Mouse (Mus musculus) spleen, postnatal 36 days (tissue): Measurements from ENCODE around the gene Chd8.
A peak's percentile ranks its signal among the peaks of the same experiment; 100 is the strongest.

ENCODE experiments used
- DNase-seq, 2 experiments: peaks; one replicate each; pipeline ENCODE4 v3.0.0; 2022; ENCODE audit warnings: low spot score in 2 of 2, mixed read lengths in 1 of 2

Chd8 gene

DNA sequence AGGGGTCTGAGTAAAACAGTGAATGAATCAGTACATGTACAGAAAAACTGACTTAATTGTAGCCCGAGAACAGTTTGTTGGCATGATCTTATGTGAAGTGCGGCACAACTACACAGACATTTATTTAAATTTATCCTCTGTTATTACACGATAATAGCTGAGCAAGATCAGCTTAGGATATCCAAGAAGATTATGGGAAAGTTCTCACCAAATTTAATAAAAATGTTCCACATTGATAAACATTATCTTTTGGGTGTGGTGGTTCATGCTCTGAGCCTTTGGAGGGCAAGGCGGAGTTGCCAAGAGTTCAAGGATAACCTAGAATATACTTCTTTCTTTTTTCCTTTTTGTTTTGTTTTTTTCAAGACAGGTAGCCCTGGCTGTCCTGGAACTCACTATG, 58.2 kb downstream of the Chd8 start:
- no peak for DNase-seq

DNA sequence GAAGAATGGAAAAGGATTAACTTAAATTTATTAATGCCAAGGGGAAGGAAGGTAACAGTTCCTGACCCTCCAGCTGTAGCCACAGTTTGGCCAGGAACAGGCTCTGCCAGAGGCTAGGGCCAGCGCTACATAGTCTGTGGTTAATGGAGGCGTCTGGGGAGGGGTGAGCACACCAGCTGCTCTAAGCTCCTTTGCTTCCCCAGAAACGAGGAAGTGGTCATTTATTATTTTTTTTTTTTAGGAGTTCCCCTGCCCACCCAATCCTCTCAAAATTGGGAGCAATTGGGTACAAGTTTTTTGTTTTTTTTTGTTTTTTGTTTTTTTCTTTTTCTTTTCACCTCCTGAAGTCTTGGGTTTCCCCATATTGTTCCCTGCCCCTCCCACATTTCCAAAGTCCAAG, 59.4 kb downstream of the Chd8 start:
- peak in 1 of 2 experiments; percentile 26 for DNase-seq

GRCm38 (mm10) chr14:52197156-52197878, 60.3 kb downstream of the Chd8 start, which contains the start of gene Supt16:
Gene Supt16 (minus strand): TSS chr14:52197416.
- peak; percentile 68 to 72 for DNase-seq

DNA sequence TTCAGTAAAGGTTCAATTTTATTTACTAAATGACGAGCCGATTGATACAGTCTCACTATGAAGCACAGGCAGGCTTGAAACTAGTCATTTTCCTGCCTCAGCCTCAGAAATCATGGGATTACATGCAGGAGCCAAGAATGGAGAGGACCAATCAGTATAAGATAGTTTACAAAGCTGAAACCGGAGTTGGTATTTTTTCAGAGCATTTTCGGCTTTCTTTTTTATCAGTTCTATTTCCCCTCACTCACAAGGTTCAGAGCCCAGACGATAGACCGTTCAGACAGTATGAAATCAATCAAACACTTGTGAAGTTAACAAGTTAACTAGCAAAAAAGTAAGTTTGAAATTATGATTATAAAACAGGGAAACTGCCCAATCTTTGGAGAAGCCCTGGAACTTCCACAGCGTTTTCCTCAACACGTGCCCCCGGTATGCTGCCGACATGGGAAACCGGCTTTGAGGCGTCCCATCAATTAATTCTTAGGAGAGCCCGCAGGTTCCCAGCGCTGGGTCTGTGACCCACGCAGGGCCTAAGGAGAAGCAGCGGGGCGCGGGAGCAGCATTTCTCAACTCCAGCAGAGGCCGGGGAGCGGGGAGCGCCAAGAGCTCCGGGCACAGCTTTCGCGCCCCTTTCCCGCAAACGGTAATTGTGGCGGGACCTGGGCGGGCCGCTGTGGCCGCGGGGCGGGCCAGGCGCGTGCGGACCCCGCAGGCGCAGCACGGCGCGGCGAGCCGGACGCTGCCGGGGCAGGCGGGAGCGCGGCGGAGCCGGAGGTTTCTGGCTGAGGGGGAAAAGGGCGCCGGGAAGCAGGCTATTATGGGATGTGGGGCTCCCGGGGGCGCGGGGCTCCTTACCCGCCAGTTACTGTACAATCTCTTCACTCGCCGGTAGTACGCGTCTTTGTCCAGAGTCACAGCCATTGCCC, 61.1 kb downstream of the Chd8 start:
- peak; percentile 8 to 11 for DNase-seq

DNA sequence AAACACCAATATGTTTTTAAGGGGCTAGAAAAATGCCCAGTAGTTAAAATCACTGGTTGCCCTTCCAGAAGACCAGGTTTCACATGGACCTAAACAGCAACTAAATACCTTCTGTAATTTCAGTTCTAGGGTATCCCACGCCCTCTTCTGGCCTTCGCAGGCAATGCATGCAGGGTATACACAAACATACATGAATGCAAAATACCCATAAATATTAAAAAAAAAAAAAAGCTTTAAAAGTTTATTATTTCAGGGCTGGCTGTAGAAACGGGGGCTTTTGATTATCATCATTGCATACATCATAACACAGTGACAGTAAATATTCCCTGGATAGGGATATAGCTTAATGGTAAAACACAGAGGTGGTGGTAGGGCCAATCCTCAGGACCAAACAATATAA, 61.9 kb downstream of the Chd8 start:
- DNase-seq, result peak; percentile 59 to 74

DNA sequence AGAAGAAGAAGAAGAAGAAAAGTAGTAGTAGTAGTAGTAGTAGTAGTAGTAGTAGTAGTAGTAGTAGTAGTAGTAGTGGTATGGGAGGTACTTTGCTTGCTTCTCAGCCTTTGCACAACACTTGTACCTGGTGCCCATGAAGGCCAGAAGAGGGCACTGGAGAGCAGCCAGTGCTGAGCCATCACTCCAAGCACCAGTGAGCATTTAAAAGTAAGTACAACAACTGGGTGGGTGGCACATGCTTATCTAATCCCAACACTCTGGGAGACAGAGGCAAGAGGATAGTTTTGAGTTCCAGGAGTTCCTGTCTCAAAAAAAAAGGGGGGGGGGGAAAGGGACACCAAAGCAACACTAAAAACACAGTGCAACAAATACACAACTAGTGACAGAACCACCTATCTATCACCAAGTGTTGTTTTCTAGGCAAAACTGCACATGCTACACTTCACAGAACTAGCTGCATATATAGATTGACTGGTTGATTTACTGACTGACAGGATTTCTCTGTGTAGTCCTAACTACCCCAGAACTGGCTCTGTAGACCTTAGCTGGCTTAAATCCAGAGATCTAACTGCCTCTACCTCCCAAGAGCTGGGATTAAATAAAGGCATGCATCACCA, 66.7 kb downstream of the Chd8 start:
- peak; percentile 38 to 56 for DNase-seq

DNA sequence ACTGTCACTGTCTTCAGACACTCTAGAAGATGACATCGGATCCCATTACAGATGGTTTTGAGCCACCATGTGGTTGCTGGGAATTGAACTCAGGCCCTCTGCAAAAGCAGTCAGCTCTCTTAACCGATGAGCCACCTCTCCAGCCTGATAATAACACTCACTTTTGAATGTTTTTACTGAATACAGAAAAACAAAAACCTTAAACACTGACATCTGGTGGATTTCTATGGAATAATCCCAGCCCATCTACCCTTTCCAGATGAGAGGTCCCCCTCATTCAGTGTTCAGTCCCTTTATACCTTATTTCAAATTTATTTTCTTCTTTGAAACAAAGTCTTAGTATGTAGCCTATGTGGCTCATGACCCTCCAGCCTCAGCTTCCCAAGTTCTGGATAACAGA, 68.1 kb downstream of the Chd8 start:
- no peak for DNase-seq

DNA sequence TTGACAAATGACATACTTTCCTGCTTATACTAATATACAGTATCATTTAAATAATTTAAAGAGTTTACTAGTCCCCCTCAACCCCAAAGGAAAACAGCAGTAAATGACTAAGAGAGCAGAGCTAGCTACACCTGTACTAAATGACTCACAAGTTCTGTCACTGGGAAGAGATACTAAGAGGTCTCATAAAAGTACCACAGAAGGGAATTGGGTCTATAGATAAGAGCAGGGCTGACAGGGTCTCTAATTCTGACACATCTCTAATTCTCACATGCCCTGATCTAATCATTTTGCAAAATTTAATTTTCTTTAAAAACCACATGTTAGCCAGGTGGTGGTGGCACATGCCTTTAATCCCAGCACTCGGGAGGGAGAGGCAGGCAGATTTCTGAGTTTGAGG, 68.8 kb downstream of the Chd8 start:
- no peak for DNase-seq

DNA sequence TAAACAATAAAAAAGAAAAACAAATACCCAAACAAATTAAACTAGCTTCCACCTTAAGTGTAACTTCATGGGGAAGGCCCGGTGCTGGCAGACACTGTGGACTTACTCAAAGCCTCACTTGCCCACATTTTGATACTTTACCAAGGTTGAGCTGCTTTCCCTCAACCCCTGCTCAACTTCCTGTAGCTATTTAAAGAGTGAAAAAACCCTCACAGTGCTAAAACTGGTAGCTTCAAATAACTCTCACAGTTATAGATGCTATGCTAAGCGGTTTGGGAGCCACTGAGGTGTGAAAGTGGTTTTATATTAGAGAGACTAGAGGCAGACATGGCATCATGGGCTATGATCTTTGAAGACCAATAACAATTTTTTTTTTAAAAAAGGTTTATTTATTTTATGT, 91.0 kb downstream of the Chd8 start:
- DNase-seq, result peak; percentile 71 to 77

DNA sequence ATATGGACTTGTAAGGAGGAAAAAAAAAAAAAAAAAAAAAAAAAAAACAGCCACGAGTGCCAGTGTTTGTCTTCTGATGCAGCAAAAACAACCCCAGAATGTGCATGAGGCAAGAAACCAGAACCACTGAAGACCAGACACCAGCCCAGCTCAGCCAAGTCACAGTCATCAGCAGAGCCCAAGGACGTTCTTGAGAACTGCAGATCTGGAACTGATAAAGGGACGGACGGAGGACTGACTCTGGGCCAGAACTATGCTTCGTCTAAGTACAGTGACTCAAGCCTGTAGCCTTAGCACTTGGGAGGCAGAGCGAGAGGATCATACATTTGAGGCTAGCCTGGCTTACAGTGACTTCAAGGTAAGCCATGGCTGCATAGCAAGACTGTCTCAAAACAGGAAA, 96.7 kb downstream of the Chd8 start:
- no peak for DNase-seq

- no peak for DNase-seq
Observed at GRCm38 (mm10) chr14:52155008-52155407, 102.6 kb downstream of the Chd8 start.

- DNase-seq, result no peak
Observed at GRCm38 (mm10) chr14:52152613-52153012, 105.0 kb downstream of the Chd8 start.

- DNase-seq, result no peak
Observed at GRCm38 (mm10) chr14:52152179-52152578, 105.4 kb downstream of the Chd8 start.

GRCm38 (mm10) chr14:52149888-52150287, 107.7 kb downstream of the Chd8 start:
- DNase-seq, result peak; percentile 37 to 46
